Mouse (Mus musculus) heart, adult 9 months (tissue): ENCODE results near the gene Nfib.
A peak's percentile ranks its signal among the peaks of the same experiment; 100 is the strongest.

Experiments used
- DNase-seq, 2 experiments: peaks; one replicate each; pipeline ENCODE4 v3.0.0; 2022; ENCODE audit warnings: low spot score in 2 of 2

Gene Nfib

DNA sequence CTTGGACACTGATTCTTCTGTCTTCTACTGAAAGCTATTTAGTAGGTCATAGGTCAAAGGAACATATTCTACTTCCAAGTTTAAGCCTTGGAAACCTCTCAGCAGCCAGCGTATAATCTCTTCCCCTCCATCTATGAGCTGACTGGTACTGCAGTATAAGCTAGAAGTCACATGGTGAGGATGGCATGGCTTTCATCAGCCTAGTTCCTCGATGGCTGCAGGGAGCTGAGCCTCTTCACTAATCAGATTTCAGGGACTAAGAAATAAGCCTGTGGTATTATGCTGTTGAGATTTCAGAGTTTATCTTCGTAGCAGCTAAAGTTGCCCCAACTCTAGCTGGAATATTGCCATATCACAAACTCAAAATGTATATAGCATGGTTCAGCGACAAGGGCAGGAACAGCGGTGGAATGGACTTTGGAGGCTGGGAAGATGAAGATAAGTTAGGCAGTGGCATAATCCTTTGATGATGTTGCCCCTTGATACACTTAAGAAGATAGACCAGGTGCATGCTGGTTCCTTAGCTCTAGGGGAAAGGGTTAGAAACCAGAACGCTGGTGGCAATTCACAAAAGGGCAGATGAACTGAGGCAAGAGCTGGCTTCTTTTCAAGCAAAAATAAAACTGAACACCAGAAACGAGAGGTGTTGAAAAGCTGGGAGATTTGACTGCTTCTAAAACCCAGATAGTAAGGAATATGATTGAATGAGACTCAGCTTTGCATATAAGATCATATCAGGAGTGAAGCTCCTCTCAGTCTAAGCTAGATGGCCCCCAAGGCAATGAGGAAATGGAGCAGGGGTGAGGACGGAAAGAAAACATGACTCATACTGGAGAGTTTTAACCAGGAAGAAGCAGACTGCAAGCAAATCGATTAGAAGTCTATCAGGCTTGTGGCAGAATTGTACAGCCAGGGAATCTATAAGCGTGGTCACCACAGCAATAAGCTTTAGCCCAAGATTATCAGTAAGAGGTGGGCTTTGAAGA lies 111.6 kb downstream of the Nfib start:
- DNase-seq, result no peak

DNA sequence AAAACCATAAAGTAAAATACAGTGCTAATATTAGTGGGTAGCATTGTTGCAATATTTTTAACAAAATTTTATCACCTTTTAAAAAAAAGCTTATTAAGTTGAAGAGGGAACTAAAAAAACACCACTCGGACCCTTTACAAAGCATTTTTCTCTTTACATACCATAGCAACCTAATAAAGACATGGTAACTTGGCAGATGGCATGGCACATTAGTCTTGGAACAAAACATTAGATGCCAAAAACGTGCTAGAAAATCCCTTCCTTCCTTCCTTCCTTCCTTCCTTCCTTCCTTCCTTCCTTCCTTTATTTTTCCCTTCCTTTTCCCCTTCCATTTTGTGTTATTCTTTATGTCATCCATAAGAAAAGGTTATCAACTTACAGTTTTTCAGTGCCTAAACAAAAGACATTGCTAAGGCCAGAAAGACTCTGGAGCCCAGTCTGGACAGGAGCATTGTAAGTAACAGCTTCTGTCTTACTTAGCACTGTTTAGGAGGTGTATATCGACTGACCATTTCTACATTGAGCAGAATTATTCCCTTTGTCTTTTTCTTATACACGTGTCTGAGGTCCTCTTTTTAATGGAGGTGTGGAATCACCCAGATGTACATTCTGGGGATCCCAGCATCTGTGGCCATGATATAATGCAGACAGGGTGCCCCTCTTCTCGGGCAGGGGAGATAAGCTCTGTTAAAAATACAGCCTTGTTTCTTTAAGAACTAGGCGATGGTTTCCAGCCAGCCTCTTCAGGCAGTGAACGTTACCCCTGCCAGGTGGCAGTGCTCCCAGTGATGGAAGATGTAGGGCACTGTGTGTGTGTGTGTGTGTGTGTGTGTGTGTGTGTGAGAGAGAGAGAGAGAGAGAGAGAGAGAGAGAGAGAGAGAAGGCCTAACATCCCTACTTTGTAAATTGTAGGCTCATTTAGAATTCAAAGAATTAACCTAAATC lies 113.2 kb downstream of the Nfib start:
- DNase-seq, result peak; percentile 29 to 53

DNA sequence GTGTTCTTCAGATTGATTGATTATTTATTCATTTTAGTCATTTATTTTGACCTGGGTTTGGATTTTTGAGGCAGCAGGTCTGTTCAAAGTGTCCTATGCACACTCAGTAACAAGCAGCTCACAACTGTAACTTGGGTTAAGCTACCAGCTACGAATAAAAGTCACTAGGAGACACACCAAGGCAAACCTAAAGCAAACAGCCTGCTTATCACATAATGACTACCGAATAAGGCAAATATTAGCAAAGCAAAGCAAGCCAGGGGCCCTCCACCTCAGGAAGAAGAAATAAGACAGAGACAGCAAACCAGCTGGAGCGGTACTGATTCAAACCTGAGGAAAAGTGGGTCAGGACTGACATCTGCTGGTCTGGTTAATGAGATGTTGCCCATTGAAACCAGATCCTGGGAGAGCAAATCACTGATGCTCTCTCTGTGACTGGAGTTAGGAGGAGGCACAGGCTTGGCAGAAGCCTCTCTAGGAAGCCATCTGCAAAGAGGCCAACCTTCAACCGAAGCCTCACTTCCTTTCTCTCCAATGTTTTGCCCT lies 116.1 kb downstream of the Nfib start:
- DNase-seq, result peak; percentile 27 to 62

DNA sequence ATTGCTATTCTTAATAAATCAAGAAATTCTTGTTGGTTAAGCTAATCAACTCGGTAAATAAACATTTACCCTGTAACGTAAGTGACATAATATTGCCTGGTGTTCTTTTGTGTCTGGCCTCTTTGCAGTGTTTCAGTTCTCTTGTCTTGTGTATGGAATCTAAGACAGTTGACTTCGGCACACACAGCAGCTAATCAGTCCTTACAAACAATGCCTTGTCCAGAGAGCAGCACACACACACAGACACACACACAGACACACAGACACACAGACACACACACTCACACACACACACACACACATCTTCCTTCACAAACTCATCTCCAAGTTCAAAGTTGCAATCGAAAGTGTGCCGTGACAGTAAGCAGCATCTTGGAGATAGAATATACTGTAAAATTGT lies 116.8 kb downstream of the Nfib start:
- no peak for DNase-seq

DNA sequence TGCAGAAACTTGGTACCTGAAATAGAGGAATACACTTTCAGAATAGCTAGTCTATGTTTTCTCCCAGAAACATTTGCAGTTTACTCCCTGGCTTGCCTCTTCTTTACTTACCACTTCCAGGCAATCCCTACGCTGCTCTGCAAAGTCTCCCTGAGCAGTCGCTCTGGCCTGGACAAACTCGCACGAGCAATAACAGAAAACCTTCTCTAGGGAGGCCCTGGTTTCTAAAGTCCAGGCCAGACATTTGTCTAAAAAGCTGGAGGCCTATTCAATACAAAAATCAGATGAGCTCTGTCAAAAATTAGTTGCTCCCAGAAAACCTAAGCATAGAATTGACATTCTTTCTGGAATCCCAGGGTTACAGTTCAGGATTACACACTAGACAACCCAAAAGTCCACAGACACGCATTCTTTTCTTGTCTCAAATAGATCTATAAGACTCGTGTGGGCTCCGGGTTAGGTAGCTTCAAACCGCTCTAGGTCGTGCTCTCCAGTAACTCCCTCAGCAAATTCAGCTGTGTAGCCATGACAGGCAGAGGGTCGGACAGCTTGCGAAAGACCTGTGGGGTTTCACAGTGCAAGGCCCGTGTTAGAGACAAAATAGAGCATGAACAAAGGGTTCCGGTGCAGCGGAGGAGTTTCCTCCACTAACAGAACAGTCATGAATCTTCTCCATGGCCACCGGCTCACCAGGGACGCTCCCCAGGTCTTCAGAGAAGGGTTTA lies 118.2 kb downstream of the Nfib start:
- DNase-seq, result no peak

DNA sequence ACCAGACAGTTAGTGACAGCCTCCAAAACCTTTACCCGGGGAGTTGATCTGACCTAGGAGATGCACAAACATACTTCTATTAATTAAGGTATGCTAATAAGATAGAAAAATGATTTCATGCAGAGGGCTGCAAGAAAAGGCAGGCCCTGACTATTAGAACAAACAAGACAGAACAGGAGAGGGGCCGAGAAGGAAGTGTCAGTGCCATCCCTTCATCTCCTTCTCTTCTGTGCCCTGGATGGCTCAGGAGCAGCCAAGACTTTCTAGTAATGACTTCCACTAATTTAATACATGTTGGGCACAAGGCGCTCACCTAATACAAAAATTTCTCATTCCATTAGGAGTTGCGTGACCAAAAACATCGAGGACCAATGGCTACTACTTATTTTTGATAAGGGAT lies 118.9 kb downstream of the Nfib start:
- DNase-seq, result no peak

DNA sequence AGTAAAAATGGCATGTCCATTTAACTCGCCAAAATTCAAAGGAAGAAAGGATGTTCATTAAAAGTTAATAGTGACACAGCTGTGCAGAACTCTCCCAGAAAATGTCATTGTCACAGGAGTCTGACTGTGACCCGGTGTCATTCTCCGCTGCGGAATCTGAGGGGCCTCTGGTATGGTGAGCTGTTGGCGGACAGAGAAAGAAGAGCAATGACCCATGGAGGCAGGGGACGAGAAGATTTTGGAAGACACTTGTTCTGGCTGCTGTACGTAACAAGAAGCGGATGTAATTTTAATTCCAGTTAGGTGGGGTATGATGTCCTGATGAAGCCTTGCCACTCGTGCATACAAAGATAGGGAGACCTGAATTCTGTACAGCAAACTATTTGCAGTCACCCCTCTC lies 120.0 kb downstream of the Nfib start:
- DNase-seq, result no peak

DNA sequence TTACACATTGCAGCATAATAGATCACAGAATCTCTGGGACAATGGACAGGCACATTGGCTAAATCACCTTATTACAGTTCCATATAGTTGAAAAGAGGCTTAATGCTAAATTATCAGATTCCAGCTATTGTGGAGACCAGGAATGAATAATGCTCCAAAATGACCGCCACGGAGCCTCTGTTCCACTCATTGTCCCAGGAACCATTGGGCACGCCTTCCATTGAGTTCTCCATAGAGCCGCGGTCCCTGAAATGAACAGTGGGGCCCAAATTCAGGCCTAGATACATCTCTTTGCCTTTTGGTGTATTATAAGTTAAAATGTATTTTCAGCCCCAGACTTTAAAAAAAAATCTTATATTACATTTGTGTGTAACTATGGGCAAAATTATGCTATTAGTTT lies 120.5 kb downstream of the Nfib start:
- DNase-seq, result no peak

DNA sequence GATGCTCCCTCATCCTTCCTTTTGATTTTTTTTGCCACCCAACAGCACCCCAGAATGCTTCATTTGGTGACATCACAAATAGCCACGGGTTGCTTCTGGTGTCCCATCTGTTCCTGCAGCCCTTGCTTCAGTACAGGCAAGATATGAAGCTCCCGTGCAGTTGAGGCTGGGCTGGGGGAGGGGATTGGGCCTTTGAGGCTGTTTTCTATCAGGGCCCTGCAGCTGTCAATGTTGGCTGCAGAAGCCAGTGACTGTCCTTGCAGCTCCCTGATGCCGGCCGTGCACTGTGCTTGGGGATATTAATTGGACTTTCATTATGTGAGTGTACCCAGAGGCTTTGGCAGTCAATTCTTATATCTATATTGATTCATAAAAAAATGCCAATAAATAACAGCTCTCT lies 121.0 kb downstream of the Nfib start:
- peak; percentile 26 to 46 for DNase-seq

DNA sequence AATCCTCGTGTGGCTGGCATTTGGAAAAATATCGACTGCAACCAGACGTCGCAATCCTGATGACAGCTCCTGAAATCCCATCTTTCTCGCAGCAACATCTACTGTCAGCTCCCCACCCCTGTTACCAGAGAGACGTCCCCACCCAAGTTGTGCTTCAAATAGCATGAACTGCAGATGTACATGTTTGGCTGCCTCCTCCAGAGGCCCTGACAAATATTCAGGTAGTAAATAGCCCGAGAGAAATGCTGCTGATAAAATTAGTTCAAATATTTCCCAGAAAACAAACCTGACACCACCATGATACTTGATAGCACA lies 132.3 kb downstream of the Nfib start:
- no peak for DNase-seq

DNA sequence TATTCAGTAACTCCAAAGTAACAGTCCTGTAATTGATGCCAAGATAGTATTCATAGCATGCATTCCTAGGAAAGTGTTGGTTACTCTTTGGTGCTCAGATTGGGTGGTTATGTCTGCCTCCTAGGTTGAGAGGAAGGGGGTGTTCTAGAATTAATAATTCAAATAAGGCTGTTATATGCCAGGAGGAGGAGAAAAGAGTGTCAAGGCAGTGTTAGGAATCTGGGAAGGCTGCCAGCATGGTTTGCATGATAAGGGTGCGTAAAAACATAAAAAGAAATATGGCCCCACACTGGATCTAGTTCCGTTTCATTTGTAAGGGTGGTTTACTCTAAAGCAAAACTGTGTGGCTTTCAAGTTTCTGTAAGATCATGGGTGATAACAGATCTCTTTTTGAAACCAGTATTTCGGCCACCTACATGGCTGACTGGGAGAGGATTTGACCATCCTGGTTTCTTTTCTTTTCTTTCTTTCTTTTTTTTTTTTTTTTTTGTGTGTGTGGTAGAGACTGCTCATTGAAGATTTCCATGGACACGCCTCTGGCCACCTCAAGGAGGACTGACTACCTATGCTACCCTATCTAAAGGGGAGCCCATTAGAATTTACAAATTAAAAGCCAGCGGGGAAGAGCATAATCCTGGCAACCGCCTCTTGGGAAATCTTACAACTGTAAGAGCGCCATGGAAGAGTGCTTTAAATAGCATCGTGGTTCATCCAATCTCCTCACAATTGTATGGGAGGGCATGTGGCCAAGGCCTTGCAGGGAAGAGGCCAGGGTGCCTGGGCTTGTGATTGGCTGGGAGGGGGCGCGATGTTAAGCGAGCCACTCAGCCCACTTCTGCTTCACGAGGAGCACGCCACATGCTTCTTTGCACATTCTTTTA lies 132.9 kb downstream of the Nfib start:
- peak; percentile 47 to 50 for DNase-seq

DNA sequence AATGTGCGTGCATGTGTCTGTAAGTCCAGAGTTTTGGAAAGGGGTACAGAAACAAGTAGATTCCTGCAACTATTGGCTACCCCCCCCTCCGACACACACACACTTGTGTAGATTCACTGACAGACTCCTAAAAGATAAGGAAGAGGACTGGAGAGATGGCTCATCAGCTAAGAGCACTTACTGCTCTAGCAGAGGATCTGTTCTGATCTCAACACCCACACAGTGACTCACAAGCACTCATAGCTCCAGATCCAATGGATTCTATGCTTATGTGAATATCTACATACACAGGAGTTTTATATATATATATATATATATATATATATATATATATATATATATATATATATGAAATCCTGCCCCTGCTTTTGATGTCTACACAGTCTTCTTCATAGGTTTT lies 146.7 kb downstream of the Nfib start:
- no peak for DNase-seq

DNA sequence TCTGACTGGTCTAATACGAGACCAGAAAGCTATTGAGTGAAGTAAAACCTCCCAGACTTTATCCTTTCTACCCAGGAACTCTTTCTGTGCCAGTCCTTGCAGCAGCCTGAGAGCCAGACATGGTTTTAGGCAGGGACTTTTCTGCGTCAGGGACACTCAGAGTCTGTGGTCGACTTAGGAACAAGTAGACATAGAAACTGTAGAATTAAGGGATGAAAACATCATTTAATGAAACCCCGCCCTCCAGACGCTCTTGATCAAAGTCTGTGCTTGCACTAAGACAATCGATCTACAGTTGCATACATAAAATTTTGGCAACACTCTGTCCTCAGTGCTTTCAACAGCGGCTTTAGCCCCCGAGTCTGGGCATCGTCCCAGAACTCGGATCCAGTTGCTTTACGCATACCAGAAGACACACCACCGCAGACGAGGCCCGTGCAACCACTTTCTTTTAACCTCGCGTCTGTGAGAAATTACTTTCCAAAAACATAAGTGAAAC lies 149.8 kb downstream of the Nfib start:
- no peak for DNase-seq

DNA sequence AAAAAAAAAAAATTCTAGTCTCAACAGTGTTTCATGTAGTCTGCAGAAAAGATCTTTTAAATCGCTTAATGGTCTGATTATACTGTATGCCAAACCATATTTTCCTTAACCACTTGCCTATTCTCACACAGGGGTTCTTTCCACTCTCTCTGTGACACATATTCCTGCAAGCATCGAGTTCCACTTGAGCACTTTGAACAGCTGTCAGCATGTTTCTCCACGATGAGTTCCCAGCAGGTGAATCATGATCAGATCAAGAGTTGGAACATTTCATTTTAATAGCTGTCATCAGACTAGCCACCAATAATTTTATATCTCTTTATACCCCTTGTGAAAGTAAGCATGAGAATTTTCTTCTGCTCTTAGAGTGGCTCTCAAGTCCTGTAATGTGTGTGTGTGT lies 151.9 kb downstream of the Nfib start:
- no peak for DNase-seq

DNA sequence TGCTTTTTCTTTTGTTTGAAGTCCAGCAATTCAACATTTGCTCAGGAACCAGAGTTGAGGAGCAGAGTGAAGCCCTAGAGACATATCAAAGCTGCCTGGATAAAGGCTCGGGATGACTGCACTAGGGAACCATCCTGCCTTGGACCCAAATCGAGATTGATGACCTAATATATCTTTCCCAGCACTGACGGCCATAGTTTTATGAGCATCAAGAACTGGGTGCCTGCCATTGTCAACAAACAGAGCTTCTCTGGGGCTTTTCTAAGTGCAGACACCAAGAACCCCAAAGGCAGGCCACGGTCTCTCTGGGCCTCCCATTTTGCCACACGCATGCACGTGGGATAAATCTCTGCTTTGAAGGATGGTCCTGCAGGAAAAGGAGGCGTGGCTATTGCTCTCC lies 153.3 kb downstream of the Nfib start:
- no peak for DNase-seq

DNA sequence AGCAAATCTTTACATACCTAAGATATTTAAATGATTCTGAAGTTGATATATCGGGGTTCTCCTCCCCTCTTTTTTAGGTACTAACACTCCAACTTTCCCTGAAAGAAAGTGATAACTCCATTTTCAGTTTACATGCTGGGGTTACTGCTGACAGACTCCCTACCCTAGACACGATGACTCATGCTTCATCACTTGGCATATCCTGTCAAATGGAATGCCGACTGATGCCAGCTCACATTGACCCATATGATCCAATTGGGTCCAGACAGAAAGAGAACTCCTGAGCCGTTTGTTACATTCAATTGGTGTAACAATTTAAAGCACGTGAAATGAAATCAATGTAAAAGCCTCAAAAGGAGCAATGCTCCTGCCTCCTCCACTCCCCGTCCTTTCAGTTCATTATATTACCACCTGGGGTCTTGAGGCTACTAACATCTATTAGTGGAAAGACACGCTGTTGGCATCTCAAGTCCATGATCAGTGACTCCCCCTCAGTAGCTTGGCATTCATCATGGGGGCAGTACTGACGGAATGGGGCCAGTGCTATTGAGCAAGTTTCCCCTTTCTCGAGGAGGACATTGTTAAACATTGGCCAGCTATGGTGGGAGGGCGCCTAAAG lies 155.7 kb downstream of the Nfib start:
- DNase-seq, result no peak

DNA sequence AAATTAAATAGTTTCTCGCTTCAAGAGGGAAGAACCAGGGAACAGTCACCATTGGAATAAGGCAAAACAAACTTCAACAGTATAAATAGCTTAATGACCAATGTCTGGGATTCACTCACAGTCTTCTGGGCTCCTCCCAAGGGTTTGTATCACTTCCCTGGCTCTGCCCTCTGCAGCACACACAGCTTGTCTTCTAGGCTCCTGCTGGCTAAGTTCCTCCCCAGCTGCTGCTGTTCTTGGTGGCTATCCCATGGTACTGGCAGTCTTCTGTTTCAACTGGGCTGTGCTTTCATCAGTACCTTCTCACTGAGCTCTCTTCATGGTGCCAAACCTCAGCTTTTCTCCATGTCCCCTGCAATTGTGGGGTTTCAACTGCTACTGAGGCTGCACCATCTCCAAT lies 157.3 kb downstream of the Nfib start:
- peak in 1 of 2 experiments; percentile 40 for DNase-seq

DNA sequence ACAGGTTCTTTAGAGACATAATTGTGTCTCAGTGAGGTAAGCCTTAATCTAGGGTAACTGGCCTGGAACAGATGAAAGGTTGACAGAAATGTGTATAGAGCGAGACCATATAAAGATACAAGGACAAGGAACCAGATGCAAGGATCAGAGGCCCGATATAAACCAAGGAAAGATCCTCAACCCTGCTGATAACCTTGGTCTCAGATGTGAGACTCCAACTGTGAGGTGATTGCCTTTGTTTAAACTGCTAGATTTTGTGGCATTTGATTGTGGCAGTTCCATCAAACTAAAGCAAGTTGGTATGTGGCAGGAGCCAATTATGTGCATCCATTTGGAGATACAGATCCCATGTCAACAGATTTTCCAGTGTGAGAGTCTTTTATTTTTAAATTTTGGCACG lies 161.6 kb downstream of the Nfib start:
- DNase-seq, result no peak

DNA sequence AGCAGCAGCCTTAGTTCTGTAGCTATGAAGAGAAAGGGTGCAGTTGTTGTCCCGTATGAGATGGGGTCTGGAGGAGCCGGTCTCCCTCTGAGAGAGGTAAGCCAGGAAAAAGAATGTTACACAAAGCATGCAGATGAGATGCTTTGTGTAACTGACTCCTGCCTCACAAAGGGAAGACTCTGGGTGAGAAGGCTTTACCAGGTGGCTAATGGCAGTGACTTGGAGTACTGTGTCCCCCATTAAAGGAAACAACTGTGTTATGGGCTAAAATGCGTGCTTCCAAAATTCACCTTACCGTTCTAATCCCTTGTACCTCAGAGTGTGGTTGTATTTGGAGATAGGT lies 162.2 kb downstream of the Nfib start:
- DNase-seq, result no peak
